Mouse (Mus musculus) erythroblast, embryonic 14.5 days (primary cell): ENCODE measurements around the gene Kdm5c. TPM values are rescaled to one million over a fixed set of nuclear protein-coding genes. Genes with fewer than 3 reads are reported as not detected.
"Not testable (repeated sequence)": the region's sequence is repeated elsewhere in the genome, so short reads cannot be mapped to it uniquely, and the experiment has no call there.

Experiments used
- H3K27me3 ChIP-seq: 2 replicates; pipeline ENCODE4 v1.6.1; 2012; ENCODE audit warnings: inconsistent platforms; ENCODE audit not compliant: control insufficient read depth
- H3K36me3 ChIP-seq: 2 replicates; pipeline ENCODE4 v1.6.1; 2012; ENCODE audit warnings: mild to moderate bottlenecking, inconsistent platforms; ENCODE audit not compliant: control insufficient read depth
- H3K4me1 ChIP-seq: 2 replicates; pipeline ENCODE4 v1.6.1; 2012; ENCODE audit warnings: inconsistent platforms; ENCODE audit not compliant: control insufficient read depth
- H3K4me3 ChIP-seq: replicated peaks from 2 replicates; pipeline ENCODE3; 2012; ENCODE audit warnings: moderate library complexity, mild to moderate bottlenecking, inconsistent platforms
- H3K9me3 ChIP-seq: 2 replicates; pipeline ENCODE4 v1.6.1; 2012; ENCODE audit warnings: low read length, inconsistent platforms, mixed read lengths; ENCODE audit not compliant: control insufficient read depth
- GATA1 ChIP-seq: IDR thresholded peaks from 2 replicates; pipeline ENCODE4 v1.6.1; 2012; ENCODE audit warnings: low read length, inconsistent platforms, mixed read lengths
- TAL1 ChIP-seq: IDR thresholded peaks from 3 replicates; pipeline ENCODE4 v1.6.1; 2012; ENCODE audit warnings: low read length, inconsistent platforms, mixed read lengths
- polyA plus RNA-seq: library from polyadenylated mRNA; stranded (reverse); fragments of >175 nt; gene quantifications from 2 replicates; pipeline ENCODE4 v1.2.3, GENCODE M21; 2012

Gene Kdm5c
- polyA plus RNA-seq, 1 experiment: 17.9 TPM

DNA sequence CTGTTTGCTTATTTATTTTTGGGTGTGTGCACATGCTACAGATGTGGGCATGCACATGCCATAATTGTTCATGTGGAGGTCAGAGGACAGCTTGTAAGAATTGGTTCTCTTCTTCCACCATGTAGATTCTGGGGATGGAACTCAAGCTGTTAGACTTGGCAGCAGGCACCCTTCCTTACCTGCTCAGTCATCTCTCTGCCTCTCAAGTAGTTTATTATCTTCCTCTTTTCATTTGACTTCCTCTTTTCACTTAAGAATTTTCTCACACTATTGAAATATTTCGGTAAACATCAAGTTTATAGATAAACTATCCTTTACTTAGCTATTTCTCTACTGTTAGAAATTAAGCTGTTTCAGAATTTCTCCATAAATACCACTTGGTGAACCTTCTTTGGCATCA lies 18.1 kb upstream of the Kdm5c start:
- Histone ChIP-seq H3K9me3 (no peaks in the 10 kb centered on the region), H3K27me3 (peaks cover 23% of the 10 kb centered on the region), H3K4me3 (no peak overlapping the region), H3K4me1 (no peaks in the 10 kb centered on the region), H3K36me3 (no peaks in the 10 kb centered on the region)
- TF ChIP-seq GATA1: no peak

GRCm38 (mm10) chrX:152218529-152218928 lies 14.3 kb upstream of the Kdm5c start:
- no peak overlapping the region for H3K4me3 ChIP-seq
- H3K36me3 ChIP-seq: no peaks in the 10 kb centered on the region
- no peak for TF ChIP-seq GATA1
- no peak for TF ChIP-seq TAL1
- H3K4me1 ChIP-seq: no peaks in the 10 kb centered on the region
- no peaks in the 10 kb centered on the region for H3K9me3 ChIP-seq
- H3K27me3 ChIP-seq: peaks cover 20% of the 10 kb centered on the region

DNA sequence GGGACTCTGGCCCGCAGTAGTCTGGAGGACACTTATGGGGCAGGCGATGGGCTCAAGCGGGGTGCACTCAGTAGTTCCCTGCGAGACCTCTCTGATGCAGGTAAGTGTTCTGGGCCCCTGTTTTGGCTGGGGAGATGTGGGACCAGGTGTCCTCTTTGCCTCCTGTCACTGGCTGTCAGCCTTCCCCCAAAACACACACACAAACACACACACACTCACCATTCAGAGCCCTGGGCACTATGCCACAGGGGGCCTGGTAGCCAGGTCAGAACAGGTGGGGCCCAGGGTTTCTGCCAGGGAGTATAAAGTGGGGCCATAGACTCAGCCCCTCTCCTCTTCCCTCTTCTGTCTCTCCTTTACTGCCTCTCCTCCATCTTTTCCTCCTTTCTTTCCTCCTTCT lies 11.1 kb upstream of the Kdm5c start:
- no peak for TF ChIP-seq TAL1
- TF ChIP-seq GATA1: no peak
- Histone ChIP-seq H3K27me3 (peaks cover 16% of the 10 kb centered on the region), H3K4me1 (no peaks in the 10 kb centered on the region), H3K9me3 (no peaks in the 10 kb centered on the region), H3K36me3 (no peaks in the 10 kb centered on the region), H3K4me3 (no peak overlapping the region)

DNA sequence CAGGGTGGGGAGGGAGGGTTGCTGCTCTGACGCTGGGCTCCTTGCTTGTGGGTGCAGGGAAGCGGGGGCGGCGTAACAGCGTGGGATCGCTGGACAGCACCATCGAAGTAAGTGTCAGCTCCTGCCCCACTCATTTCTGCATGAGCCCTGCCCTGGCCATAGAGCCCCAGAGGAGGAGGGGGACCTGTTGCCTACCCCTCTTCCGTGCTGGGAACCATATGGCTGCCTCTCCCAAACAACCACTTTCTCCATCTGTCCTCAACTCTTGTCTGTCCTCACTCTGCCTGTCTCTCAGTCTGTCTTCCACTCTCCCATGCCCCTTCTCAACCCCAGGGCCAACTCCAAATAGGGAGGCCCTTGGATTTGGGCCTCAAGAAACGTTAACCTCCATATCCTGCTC lies 10.6 kb upstream of the Kdm5c start:
- Histone ChIP-seq H3K4me1 (no peaks in the 10 kb centered on the region), H3K27me3 (peaks cover 16% of the 10 kb centered on the region), H3K36me3 (no peaks in the 10 kb centered on the region), H3K4me3 (no peak overlapping the region), H3K9me3 (no peaks in the 10 kb centered on the region)
- TF ChIP-seq GATA1 (no peak), TAL1 (no peak)

- H3K4me3 ChIP-seq: no peak overlapping the region
Measured at GRCm38 (mm10) chrX:152223313-152223712, 9.5 kb upstream of the Kdm5c start.

GRCm38 (mm10) chrX:152224280-152224679 lies 8.5 kb upstream of the Kdm5c start:
- H3K27me3 ChIP-seq: peaks cover 11% of the 10 kb centered on the region
- no peaks in the 10 kb centered on the region for H3K36me3 ChIP-seq
- no peaks in the 10 kb centered on the region for H3K9me3 ChIP-seq
- H3K4me3 ChIP-seq: no peak overlapping the region
- TF ChIP-seq GATA1: no peak
- TF ChIP-seq TAL1: no peak
- no peaks in the 10 kb centered on the region for H3K4me1 ChIP-seq

More at GRCm38 (mm10) chrX:152223313-152223712, 9.5 kb upstream of the Kdm5c start:
- TF ChIP-seq GATA1 (no peak), TAL1 (no peak)
- H3K4me1 ChIP-seq: no peaks in the 10 kb centered on the region
- H3K27me3 ChIP-seq: peaks cover 16% of the 10 kb centered on the region
- H3K9me3 ChIP-seq: no peaks in the 10 kb centered on the region
- H3K36me3 ChIP-seq: no peaks in the 10 kb centered on the region

DNA sequence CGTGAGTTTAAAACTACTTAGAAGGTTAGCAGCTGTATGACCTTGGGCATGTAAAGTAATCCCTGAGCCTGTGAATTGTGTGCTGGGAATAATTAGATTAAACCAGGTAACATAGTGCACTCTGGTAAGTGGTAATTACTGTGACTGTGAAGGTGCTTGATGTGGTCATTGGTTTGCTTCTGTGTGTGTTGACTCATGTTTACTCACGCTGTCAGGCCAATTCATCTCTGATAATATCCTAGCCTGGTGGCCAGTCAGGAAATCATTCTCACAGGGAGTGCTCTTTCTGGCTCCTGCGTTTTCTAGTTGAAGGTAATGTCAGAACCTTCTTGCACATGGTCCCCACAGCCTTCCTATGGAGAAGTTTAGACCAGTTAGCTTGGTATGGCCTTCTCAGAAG lies 1.3 kb downstream of the Kdm5c start:
- Histone ChIP-seq H3K4me1 (peaks cover 29% of the 10 kb centered on the region), H3K4me3 (peak overlapping the region; percentile 100), H3K27me3 (no peaks in the 10 kb centered on the region), H3K36me3 (peaks cover 38% of the 10 kb centered on the region), H3K9me3 (no peaks in the 10 kb centered on the region)
- TF ChIP-seq GATA1 (no peak), TAL1 (no peak)

- TF ChIP-seq GATA1 (no peak), TAL1 (no peak)
- H3K4me3 ChIP-seq: peak overlapping the region; percentile 100
- peaks cover 29% of the 10 kb centered on the region for H3K4me1 ChIP-seq
- H3K27me3 ChIP-seq: no peaks in the 10 kb centered on the region
- no peaks in the 10 kb centered on the region for H3K9me3 ChIP-seq
- H3K36me3 ChIP-seq: peaks cover 54% of the 10 kb centered on the region
Measured at GRCm38 (mm10) chrX:152235758-152236157, 2.9 kb downstream of the Kdm5c start.

- not testable (repeated sequence) for H3K27me3 ChIP-seq, H3K4me3 ChIP-seq, H3K9me3 ChIP-seq
- H3K36me3 ChIP-seq: peaks cover 97% of the 10 kb centered on the region
- peaks cover 41% of the 10 kb centered on the region for H3K4me1 ChIP-seq
Measured at GRCm38 (mm10) chrX:152243140-152243539, 10.3 kb downstream of the Kdm5c start.

- H3K36me3 ChIP-seq: peaks cover 97% of the 10 kb centered on the region
- peaks cover 41% of the 10 kb centered on the region for H3K4me1 ChIP-seq
- H3K4me3 ChIP-seq: no peak overlapping the region
- no peaks in the 10 kb centered on the region for H3K9me3 ChIP-seq
- TF ChIP-seq TAL1: peak; percentile 23; the same call in 1 of the 3 replicates
- TF ChIP-seq GATA1: no peak
- H3K27me3 ChIP-seq: no peaks in the 10 kb centered on the region
Measured at GRCm38 (mm10) chrX:152244492-152245189, 11.8 kb downstream of the Kdm5c start.
